9 mouse cellular contexts compared by ENCODE assay signal in the genomic region with DNA sequence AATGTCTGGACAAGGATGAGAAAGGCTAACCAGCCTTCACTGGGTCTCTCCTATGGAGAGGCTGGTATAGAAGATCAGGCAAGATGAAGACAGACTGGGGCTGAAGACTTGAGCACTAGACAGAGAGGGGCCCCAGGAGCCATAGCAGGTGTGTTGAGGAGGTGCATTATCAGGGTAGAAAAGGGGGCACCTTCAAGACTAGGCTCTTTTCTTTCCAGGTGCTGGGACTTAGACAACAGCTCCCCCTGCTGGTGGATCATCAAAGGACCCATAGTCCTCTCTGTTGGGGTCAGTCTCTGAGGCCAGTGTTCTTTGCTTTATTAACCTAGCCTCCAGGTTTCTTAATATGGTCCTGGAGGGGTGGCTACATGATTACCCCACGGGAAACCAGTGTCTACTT. TPM values are rescaled to one million over a fixed set of nuclear protein-coding genes. Genes with fewer than 3 reads are reported as not detected.
DNase-seq lines count a peak whose midpoint lies in the region; ATAC-seq and TF ChIP-seq lines count a peak whose summit lies in the region.
"Had no signal": no experiment of that assay in that cellular context is flagged by ENCODE, and none has a peak within 500 bp of the region (broad histone marks: within the 10 kb centered on the region; RNA-seq: fewer than 3 reads in every experiment).

No protein-coding gene starts in this region.

- DNase-seq in CD4-positive, CD25-positive, alpha-beta regulatory T cell, adult 2 months (ENCODE audit: low read depth, low spot score) = peak; percentile 46
- DNase-seq in thymus, adult 2 months = peak; percentile 54
- DNase-seq in thymus, adult 18-20 months = no peak
- peak; percentile 40 for DNase-seq in embryonic facial prominence, embryonic 14.5 days (ENCODE audit: low spot score)
- peak; percentile 65 for DNase-seq in kidney, adult 9 months
- DNase-seq in lung, adult 2 months = peak; percentile 68
- peak in 1 of 2 experiments; percentile 17 for DNase-seq in spleen, adult 2 months (ENCODE audit: low read depth in 1 of 2, low spot score in 2 of 2)

- H3K9ac ChIP-seq in embryonic facial prominence, embryonic 14.5 days (ENCODE audit: low read depth, low read length) = no peak overlapping the region
- H3K9ac ChIP-seq: hindbrain, embryonic 15.5 days had no signal

- no peak for TF ChIP-seq CTCF in thymus, adult 2 months (IDR thresholded peaks at IDR 0.05; ENCODE audit: borderline replicate concordance, control insufficient read depth, extremely low read depth, insufficient read depth, low read length, poor library complexity)
- peak; percentile 71 for TF ChIP-seq CTCF in lung, adult 2 months (IDR thresholded peaks at IDR 0.05; ENCODE audit: insufficient read depth, low read length)
- peak; percentile 55; the same call in 1 of the 2 replicates for TF ChIP-seq CTCF in spleen, adult 2 months (IDR thresholded peaks at IDR 0.05; ENCODE audit: extremely low read depth, insufficient read depth, insufficient read length, insufficient replicate concordance)

- H3K36me3 ChIP-seq in thymus, adult 2 months (ENCODE audit: control insufficient read depth, insufficient read depth, low read length) = no peaks in the 10 kb centered on the region
- H3K36me3 ChIP-seq in embryonic facial prominence, embryonic 14.5 days (ENCODE audit: control insufficient read depth, insufficient read depth, low read length) = no peaks in the 10 kb centered on the region
- no peaks in the 10 kb centered on the region for H3K36me3 ChIP-seq in spleen, adult 2 months (ENCODE audit: control insufficient read depth, insufficient read depth, low read length)
- H3K36me3 ChIP-seq: hindbrain, embryonic 15.5 days had no signal

- no peaks in the 10 kb centered on the region for H3K9me3 ChIP-seq in embryonic facial prominence, embryonic 14.5 days (ENCODE audit: control insufficient read depth, low read length)
- H3K9me3 ChIP-seq: hindbrain, embryonic 15.5 days had no signal

- no peak overlapping the region for H3K4me3 ChIP-seq in thymus, adult 2 months (ENCODE audit: control insufficient read depth, insufficient read depth, low read length)
- no peak overlapping the region for H3K4me3 ChIP-seq in embryonic facial prominence, embryonic 14.5 days (ENCODE audit: low read depth, low read length)
- H3K4me3 ChIP-seq in lung, adult 2 months (replicated peaks; ENCODE audit: extremely low read depth, low read depth, low read length) = no peak overlapping the region
- H3K4me3 ChIP-seq in spleen, adult 2 months (ENCODE audit: extremely low read depth, insufficient read depth, insufficient read length) = no peak overlapping the region
- H3K4me3 ChIP-seq: hindbrain, embryonic 15.5 days had no signal

- 23% methylated on average over 1 of the region's 1 CpGs for WGBS in thymus, adult 2 months
- 8% methylated on average over 1 of the region's 1 CpGs for WGBS in embryonic facial prominence, embryonic 14.5 days
- WGBS in lung, adult 2 months = 5% methylated on average over 1 of the region's 1 CpGs
- WGBS in spleen, adult 2 months = 5% methylated on average over 1 of the region's 1 CpGs

- TF ChIP-seq POLR2A in thymus, adult 2 months (IDR thresholded peaks at IDR 0.05; ENCODE audit: control insufficient read depth, extremely low read depth, insufficient read depth, low read length, poor library complexity) = no peak
- no peak for TF ChIP-seq POLR2A in lung, adult 2 months (IDR thresholded peaks at IDR 0.05; ENCODE audit: borderline replicate concordance, extremely low read depth, low read depth, low read length)
- TF ChIP-seq POLR2A in spleen, adult 2 months (IDR thresholded peaks at IDR 0.05; ENCODE audit: low read depth, low read length) = no peak

- H3K4me1 ChIP-seq in thymus, adult 2 months (replicated peaks; ENCODE audit: control insufficient read depth, insufficient read depth, low read length) = no peaks in the 10 kb centered on the region
- 0 out of 2 replicates have a peak, but pooled peaks cover 7% of the 10 kb centered on the region for H3K4me1 ChIP-seq in embryonic facial prominence, embryonic 14.5 days (ENCODE audit: control insufficient read depth, insufficient read depth, low read length)
- H3K4me1 ChIP-seq in lung, adult 2 months (ENCODE audit: control insufficient read depth, insufficient read depth, low read length) = no peaks in the 10 kb centered on the region
- H3K4me1 ChIP-seq in spleen, adult 2 months (ENCODE audit: control insufficient read depth, insufficient read depth, insufficient read length) = no peaks in the 10 kb centered on the region

- ATAC-seq in CD4-positive, CD25-positive, alpha-beta regulatory T cell, adult 4 months = no peak
- no peak for ATAC-seq in embryonic facial prominence, embryonic 14.5 days (ENCODE audit: low read depth)

- no peak overlapping the region for H3K27ac ChIP-seq in thymus, adult 2 months (ENCODE audit: control insufficient read depth, insufficient read depth, low read length)
- H3K27ac ChIP-seq in embryonic facial prominence, embryonic 14.5 days (replicated peaks; ENCODE audit: low read depth, low read length) = no peak overlapping the region
- no peak overlapping the region for H3K27ac ChIP-seq in spleen, adult 2 months (ENCODE audit: insufficient read depth, low read length)
- H3K27ac ChIP-seq: hindbrain, embryonic 15.5 days had no signal

- H3K4me2 ChIP-seq in embryonic facial prominence, embryonic 14.5 days (ENCODE audit: low read depth, low read length) = no peak overlapping the region
- H3K4me2 ChIP-seq: hindbrain, embryonic 15.5 days had no signal

- H3K27me3 ChIP-seq in thymus, adult 2 months (ENCODE audit: control insufficient read depth, insufficient read depth, low read length) = no peaks in the 10 kb centered on the region
- H3K27me3 ChIP-seq in embryonic facial prominence, embryonic 14.5 days (replicated peaks; ENCODE audit: control insufficient read depth, insufficient read depth, low read length) = no peaks in the 10 kb centered on the region
- H3K27me3 ChIP-seq in spleen, adult 2 months (ENCODE audit: control insufficient read depth, insufficient read depth, low read length) = no peaks in the 10 kb centered on the region
- H3K27me3 ChIP-seq: hindbrain, embryonic 15.5 days had no signal

RNA-seq across cellular contexts. Expression of gene Ghrhr, which starts 7.8 kb away (rescaled TPM):
- polyA plus RNA-seq in CD4-positive, CD25-positive, alpha-beta regulatory T cell, adult 4 months (2017; shearing (Covaris generic)) = not detected
- polyA plus RNA-seq in thymus, adult 2 months (2012; rRNA removed) = 0.32 and 0.74 TPM in 2 replicates
- not detected in 2 replicates for polyA plus RNA-seq in embryonic facial prominence, embryonic 14.5 days (2014; fragmentation: Nextera tagmentation; extraction: Ambion mirVana)
- not detected in 2 replicates for polyA plus RNA-seq in lung, adult 2 months (2012; rRNA removed)
- 0.11 TPM in 1 of 2 replicates, not detected in the other for polyA plus RNA-seq in spleen, adult 2 months (2012; rRNA removed)
- polyA plus RNA-seq: hindbrain, embryonic 15.5 days had no signal

RNA-seq across cellular contexts. Expression of gene Aqp1, which starts 47.7 kb away (rescaled TPM):
- not detected for polyA plus RNA-seq in CD4-positive, CD25-positive, alpha-beta regulatory T cell, adult 4 months (2017; shearing (Covaris generic))
- polyA plus RNA-seq in thymus, adult 2 months (2012; rRNA removed) = 77.6 and 119 TPM in 2 replicates
- polyA plus RNA-seq in embryonic facial prominence, embryonic 14.5 days (2014; fragmentation: Nextera tagmentation; extraction: Ambion mirVana) = 20.4 and 20.5 TPM in 2 replicates
- polyA plus RNA-seq in lung, adult 2 months (2012; rRNA removed) = 1,047 and 1,116 TPM in 2 replicates
- polyA plus RNA-seq in spleen, adult 2 months (2012; rRNA removed) = 206 and 217 TPM in 2 replicates

Comparison
In these comparisons a context has a peak if more than half of its experiments do, and no peak if none do; other contexts are left out.
1. DNase-seq: peak in CD4-positive, CD25-positive, alpha-beta regulatory T cell, adult 2 months (single experiment), thymus, adult 2 months (single experiment), embryonic facial prominence, embryonic 14.5 days (single experiment), kidney, adult 9 months (single experiment) and lung, adult 2 months (single experiment); none in thymus, adult 18-20 months (0 of 2).
2. RNA of gene Aqp1, which starts 47.7 kb away (polyA plus RNA-seq): 1,047 to 1,116 TPM in lung, adult 2 months, 206 to 217 TPM in spleen, adult 2 months, 77.6 to 119 TPM in thymus, adult 2 months and 20.4 to 20.5 TPM in embryonic facial prominence, embryonic 14.5 days; not detected in CD4-positive, CD25-positive, alpha-beta regulatory T cell, adult 4 months; every median in the first group is over 10 times any median in the second.